Mouse (Mus musculus): ENCODE measurements around the gene Rtn4rl1.
A peak's percentile ranks its signal among the peaks of the same experiment; 100 is the strongest.
"Not testable (repeated sequence)": the region's sequence is repeated elsewhere in the genome, so short reads cannot be mapped to it uniquely, and the experiment has no call there.

Gene Rtn4rl1

GRCm38 (mm10) chr11:75166193-75166842, 27.3 kb upstream of the Rtn4rl1 start:
- peak; percentile 50 for DNase-seq

- peak; percentile 47 for DNase-seq
These were observed 26.5 kb upstream of the Rtn4rl1 start for GRCm38 (mm10) chr11:75166861-75167642.

- DNase-seq, result peak; percentile 69
These were observed 25.7 kb upstream of the Rtn4rl1 start for GRCm38 (mm10) chr11:75167643-75168589.

GRCm38 (mm10) chr11:75168590-75169361, 24.8 kb upstream of the Rtn4rl1 start:
- DNase-seq, result peak; percentile 91

GRCm38 (mm10) chr11:75169405-75170080, 24.0 kb upstream of the Rtn4rl1 start, which contains the start of gene Hic1:
Gene Hic1, minus strand, starts transcription at chr11:75169519.
- peak; percentile 62 for DNase-seq

- DNase-seq, result peak; percentile 97
These were observed 23.3 kb upstream of the Rtn4rl1 start for GRCm38 (mm10) chr11:75170136-75170751.

GRCm38 (mm10) chr11:75171186-75171865, 22.3 kb upstream of the Rtn4rl1 start:
- peak; percentile 26 for DNase-seq

GRCm38 (mm10) chr11:75172151-75173094, 21.2 kb upstream of the Rtn4rl1 start:
- peak; percentile 56 for DNase-seq

- peak; percentile 91 for DNase-seq
These were observed 20.3 kb upstream of the Rtn4rl1 start for GRCm38 (mm10) chr11:75173095-75173798.

GRCm38 (mm10) chr11:75173799-75174165, 19.8 kb upstream of the Rtn4rl1 start:
- no peak for DNase-seq

GRCm38 (mm10) chr11:75174574-75174973, 19.0 kb upstream of the Rtn4rl1 start:
- DNase-seq, result not testable (repeated sequence)

GRCm38 (mm10) chr11:75178011-75178410, 15.6 kb upstream of the Rtn4rl1 start:
- no peak for DNase-seq

GRCm38 (mm10) chr11:75178672-75179208, 14.8 kb upstream of the Rtn4rl1 start, which contains the start of gene Ovca2:
Gene Ovca2, minus strand, starts transcription at chr11:75178835.
- peak; percentile 96 for DNase-seq

GRCm38 (mm10) chr11:75183917-75184570, 9.5 kb upstream of the Rtn4rl1 start:
- DNase-seq, result no peak

GRCm38 (mm10) chr11:75184573-75184972, 9.0 kb upstream of the Rtn4rl1 start:
- no peak for DNase-seq

- no peak for DNase-seq
These were observed 8.6 kb upstream of the Rtn4rl1 start for GRCm38 (mm10) chr11:75184986-75185385.

- no peak for DNase-seq
These were observed 3.7 kb upstream of the Rtn4rl1 start for GRCm38 (mm10) chr11:75189713-75190370.
